Mouse (Mus musculus) MEL-GATA-1-ER (cell line): ENCODE data around the gene Iqsec1.

ENCODE experiments used
- DNase-seq: peaks from one replicate; pipeline ENCODE4 v3.0.0-alpha.2; 2012; ENCODE audit warnings: low read depth; ENCODE audit errors: extremely low read depth

Gene Iqsec1

GRCm38 (mm10) chr6:90707143-90707542, 281.3 kb downstream of the Iqsec1 start:
- DNase-seq: no peak

- no peak for DNase-seq
These were observed 282.0 kb downstream of the Iqsec1 start for GRCm38 (mm10) chr6:90706490-90706889.

- DNase-seq: no peak
These were observed 282.7 kb downstream of the Iqsec1 start for GRCm38 (mm10) chr6:90705738-90706137.

- DNase-seq: no peak
These were observed 283.7 kb downstream of the Iqsec1 start for GRCm38 (mm10) chr6:90704705-90705344.

GRCm38 (mm10) chr6:90703782-90704181, 284.7 kb downstream of the Iqsec1 start:
- no peak for DNase-seq

- no peak for DNase-seq
These were observed 285.4 kb downstream of the Iqsec1 start for GRCm38 (mm10) chr6:90702837-90703735.

GRCm38 (mm10) chr6:90702197-90702596, 286.3 kb downstream of the Iqsec1 start:
- no peak for DNase-seq

GRCm38 (mm10) chr6:90701391-90701790, 287.1 kb downstream of the Iqsec1 start:
- no peak for DNase-seq

GRCm38 (mm10) chr6:90700737-90701136, 287.7 kb downstream of the Iqsec1 start:
- peak; percentile 30 for DNase-seq

- no peak for DNase-seq
These were observed 288.4 kb downstream of the Iqsec1 start for GRCm38 (mm10) chr6:90700068-90700467.

- no peak for DNase-seq
These were observed 289.6 kb downstream of the Iqsec1 start for GRCm38 (mm10) chr6:90698843-90699242.

GRCm38 (mm10) chr6:90695754-90696153, 292.7 kb downstream of the Iqsec1 start:
- DNase-seq: no peak

GRCm38 (mm10) chr6:90692404-90692803, 296.1 kb downstream of the Iqsec1 start:
- DNase-seq: no peak

- no peak for DNase-seq
These were observed 296.6 kb downstream of the Iqsec1 start for GRCm38 (mm10) chr6:90691935-90692334.

GRCm38 (mm10) chr6:90689500-90689899, 299.0 kb downstream of the Iqsec1 start:
- no peak for DNase-seq

GRCm38 (mm10) chr6:90688742-90689141, 299.7 kb downstream of the Iqsec1 start:
- no peak for DNase-seq

- DNase-seq: no peak
These were observed 300.5 kb downstream of the Iqsec1 start for GRCm38 (mm10) chr6:90688003-90688402.

GRCm38 (mm10) chr6:90686812-90687211, 301.7 kb downstream of the Iqsec1 start:
- no peak for DNase-seq

- no peak for DNase-seq
These were observed 304.5 kb downstream of the Iqsec1 start for GRCm38 (mm10) chr6:90683831-90684532.

- no peak for DNase-seq
These were observed 308.1 kb downstream of the Iqsec1 start for GRCm38 (mm10) chr6:90680401-90680800.

- DNase-seq: no peak
These were observed 309.7 kb downstream of the Iqsec1 start for GRCm38 (mm10) chr6:90678759-90679158.

- no peak for DNase-seq
These were observed 319.8 kb downstream of the Iqsec1 start for GRCm38 (mm10) chr6:90668693-90669092.
